Mouse (Mus musculus) spleen, adult 2 months (tissue): ENCODE data around the gene Gcm2.

Experiments
- CTCF ChIP-seq: fragments of 200-500 bp; IDR thresholded peaks from 2 replicates; pipeline ENCODE4 v1.5.1; 2011; ENCODE audit warnings: mild to moderate bottlenecking, inconsistent platforms; ENCODE audit not compliant: insufficient read depth, insufficient read length, insufficient replicate concordance; ENCODE audit errors: extremely low read depth
- POLR2A ChIP-seq: fragments of 200-500 bp; IDR thresholded peaks from 2 replicates; pipeline ENCODE4 v1.6.1; 2011; ENCODE audit warnings: low read depth, low read length, inconsistent platforms

DNA sequence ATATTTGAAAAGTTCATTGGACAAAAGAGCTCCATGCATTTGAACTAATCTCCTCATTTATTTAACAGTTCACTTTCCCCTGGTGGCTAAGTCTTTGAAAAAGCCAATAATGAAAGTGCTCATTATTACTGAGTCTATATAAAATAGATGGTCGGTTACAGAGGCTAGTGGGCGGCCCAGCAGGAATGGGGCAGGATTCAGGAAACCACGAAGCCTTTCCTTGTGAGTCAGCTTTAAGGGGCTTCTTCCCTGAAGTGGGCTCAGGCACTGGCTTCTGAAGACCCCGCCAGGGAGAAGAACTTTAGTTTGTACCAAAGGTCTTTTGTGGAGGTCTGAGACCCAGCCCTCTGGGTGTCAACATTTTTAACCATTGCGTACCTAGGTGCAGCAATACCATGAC, 58.9 kb downstream of the Gcm2 start:
- no peak for TF ChIP-seq CTCF
- no peak for TF ChIP-seq POLR2A
